Mouse (Mus musculus) lung, postnatal 0 days (tissue): ENCODE measurements at regions not wholly inside any gene's neighbourhood (a gene's known extent, or its start where the extent isn't known, plus 50 kb on each side); places are given as distances from the start of the nearest gene placed in this dataset.

ENCODE experiments used
- CTCF ChIP-seq: IDR thresholded peaks from 2 replicates; pipeline ENCODE4 v1.5.1; 2016; ENCODE audit warnings: antibody characterized with exemption, mild to moderate bottlenecking
- EP300 ChIP-seq: IDR thresholded peaks from 2 replicates; pipeline ENCODE4 v1.6.1; 2016; ENCODE audit warnings: antibody characterized with exemption, mild to moderate bottlenecking, control low read depth

DNA sequence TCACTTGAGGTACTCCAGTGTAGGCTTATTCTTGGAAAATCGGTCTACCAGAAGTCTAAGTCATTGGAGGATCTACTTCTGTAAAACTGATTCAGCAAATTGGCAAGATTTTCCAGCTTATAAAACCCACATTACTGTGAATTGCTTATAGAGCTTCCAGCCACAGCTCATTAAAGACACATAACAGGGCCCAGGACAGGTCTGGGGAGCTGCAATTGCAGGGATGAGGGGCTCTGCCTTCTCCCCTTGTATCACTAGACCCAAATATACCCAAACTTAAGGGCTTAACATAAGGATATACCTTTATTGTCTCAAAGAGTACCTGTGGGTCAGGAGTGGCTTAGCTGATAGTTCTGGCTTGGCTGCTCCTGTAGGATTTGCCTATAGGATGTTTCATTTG lies 175.2 kb upstream of the Eci2 start:
- no peak for TF ChIP-seq EP300
- TF ChIP-seq CTCF = no peak
